Comparison of ENCODE assay signal across 7 mouse cellular contexts in the genomic region with DNA sequence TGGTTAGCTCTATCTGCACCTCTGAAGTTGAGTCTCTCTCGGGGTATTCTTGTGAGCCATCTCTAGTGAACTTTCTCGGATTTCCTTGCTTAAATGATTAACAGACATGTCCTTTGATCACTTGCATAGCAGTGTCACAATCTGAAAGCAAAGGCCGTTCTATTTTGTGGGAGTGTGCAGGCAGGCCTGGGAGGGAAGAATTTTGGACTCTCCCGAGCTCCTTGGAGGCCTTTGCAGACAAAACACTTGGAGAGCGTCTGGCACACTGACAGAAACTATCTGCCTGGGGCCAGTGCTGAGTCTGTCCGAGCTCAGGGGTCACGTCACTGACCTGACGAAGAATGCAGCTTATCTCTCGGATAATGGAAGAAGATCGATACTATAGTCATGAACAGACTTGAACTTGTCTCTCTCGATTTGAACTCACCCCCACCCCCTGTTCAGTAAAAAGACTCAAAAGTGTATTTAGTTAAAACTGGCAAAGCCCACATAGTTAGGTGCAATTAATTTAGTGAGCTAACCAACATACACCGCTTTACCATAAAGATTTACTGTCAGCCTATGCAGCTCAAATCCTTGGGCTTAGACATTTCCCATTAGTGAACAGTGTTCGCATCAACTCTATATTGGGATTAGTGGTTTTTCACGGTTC.
A peak's percentile ranks its signal among the peaks of the same experiment; 100 is the strongest.
DNase-seq lines count a peak whose midpoint lies in the region; ATAC-seq lines count a peak whose summit lies in the region.

No protein-coding gene starts in this region.

- peak overlapping the region; percentile 33 for H3K4me2 ChIP-seq in liver, embryonic 12.5 days
- no peak overlapping the region for H3K4me2 ChIP-seq in stomach, embryonic 14.5 days (replicated peaks; ENCODE audit: low read depth, low read length)

- H3K27ac ChIP-seq in embryonic facial prominence, embryonic 10.5 days (replicated peaks): peak overlapping the region; percentile 36; the same call in 1 of the 2 replicates
- H3K27ac ChIP-seq in liver, embryonic 12.5 days: peak overlapping the region; percentile 32; the same call in 1 of the 2 replicates
- no peak overlapping the region for H3K27ac ChIP-seq in stomach, embryonic 14.5 days (ENCODE audit: low read length)

- H3K9me3 ChIP-seq in embryonic facial prominence, embryonic 10.5 days: no peaks in the 10 kb centered on the region
- no peaks in the 10 kb centered on the region for H3K9me3 ChIP-seq in liver, embryonic 12.5 days (replicated peaks)
- no peaks in the 10 kb centered on the region for H3K9me3 ChIP-seq in stomach, embryonic 14.5 days (ENCODE audit: control insufficient read depth, low read depth, low read length)

- DNase-seq in NIH3T3 (ENCODE audit: low read depth): peak; percentile 62
- DNase-seq in embryonic facial prominence, embryonic 10.5 days (ENCODE audit: low spot score): peak; percentile 37
- peak; percentile 44 for DNase-seq in heart, postnatal 4 days
- no peak for DNase-seq in spleen, postnatal 4 days (ENCODE audit: low spot score in 2 of 2)
- no peak for DNase-seq in frontal cortex, postnatal 25 days (ENCODE audit: low spot score in 2 of 2)

- ATAC-seq in liver, embryonic 12.5 days: 0 out of 2 replicates have a peak, but pooled peaks have one; percentile 16
- ATAC-seq in stomach, embryonic 14.5 days (ENCODE audit: insufficient number of reproducible peaks, insufficient read depth, low FRiP score, low read depth): 0 out of 2 replicates have a peak, but pooled peaks have one; percentile 18

- peaks cover 19% of the 10 kb centered on the region for H3K4me1 ChIP-seq in embryonic facial prominence, embryonic 10.5 days
- peaks cover 21% of the 10 kb centered on the region for H3K4me1 ChIP-seq in liver, embryonic 12.5 days
- peaks cover 10% of the 10 kb centered on the region; the same call in 1 of the 2 replicates for H3K4me1 ChIP-seq in stomach, embryonic 14.5 days (ENCODE audit: control insufficient read depth, insufficient read depth, low read length)

- WGBS in embryonic facial prominence, embryonic 10.5 days: 32% methylated on average over 14 of the region's 14 CpGs
- WGBS in liver, embryonic 12.5 days (ENCODE audit: insufficient replicate concordance): 46% methylated on average over 14 of the region's 14 CpGs
- WGBS in stomach, embryonic 14.5 days: 31% methylated on average over 14 of the region's 14 CpGs

- H3K36me3 ChIP-seq in embryonic facial prominence, embryonic 10.5 days (replicated peaks): no peaks in the 10 kb centered on the region
- no peaks in the 10 kb centered on the region for H3K36me3 ChIP-seq in liver, embryonic 12.5 days
- H3K36me3 ChIP-seq in stomach, embryonic 14.5 days (ENCODE audit: control insufficient read depth, insufficient read depth, low read length): no peaks in the 10 kb centered on the region

- H3K27me3 ChIP-seq in embryonic facial prominence, embryonic 10.5 days (replicated peaks; ENCODE audit: low read depth, poor library complexity, severe bottlenecking): no peaks in the 10 kb centered on the region
- H3K27me3 ChIP-seq in liver, embryonic 12.5 days (replicated peaks): no peaks in the 10 kb centered on the region
- no peaks in the 10 kb centered on the region for H3K27me3 ChIP-seq in stomach, embryonic 14.5 days (ENCODE audit: control insufficient read depth, insufficient read depth, low read length)

- no peak overlapping the region for H3K9ac ChIP-seq in liver, embryonic 12.5 days
- H3K9ac ChIP-seq in stomach, embryonic 14.5 days (replicated peaks; ENCODE audit: low read depth, low read length): no peak overlapping the region

- H3K4me3 ChIP-seq in embryonic facial prominence, embryonic 10.5 days: no peak overlapping the region
- no peak overlapping the region for H3K4me3 ChIP-seq in liver, embryonic 12.5 days
- H3K4me3 ChIP-seq in stomach, embryonic 14.5 days (ENCODE audit: low read depth, low read length): no peak overlapping the region

Comparison
In these comparisons a context has a peak if more than half of its experiments do, and no peak if none do; other contexts are left out.
1. DNase-seq: peak in NIH3T3 (single experiment), embryonic facial prominence, embryonic 10.5 days (single experiment) and heart, postnatal 4 days (single experiment); none in spleen, postnatal 4 days (0 of 2) and frontal cortex, postnatal 25 days (0 of 2).